ENCODE assay signal across 30 mouse cellular contexts in the genomic region with DNA sequence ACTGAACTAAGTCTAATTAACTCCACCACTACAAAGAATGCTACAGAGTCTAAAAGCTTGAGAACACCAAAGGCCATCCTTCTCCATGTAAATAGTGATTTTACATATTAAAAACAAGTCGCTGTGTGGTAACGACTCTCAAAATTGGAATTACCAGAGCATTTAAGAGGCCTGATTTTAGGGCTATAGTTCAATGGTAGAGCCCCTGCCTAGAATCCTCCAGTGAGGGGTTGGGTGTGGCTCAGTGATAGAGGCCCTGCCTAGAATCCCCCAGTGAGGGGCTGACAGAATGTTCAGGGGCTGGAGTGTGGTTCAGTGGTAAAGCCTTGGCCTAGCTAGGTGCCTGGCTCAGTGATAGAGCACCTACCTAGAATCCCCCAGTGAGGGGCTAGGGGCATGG.
"Had no signal": no experiment of that assay in that cellular context is flagged by ENCODE, and none has a peak within 500 bp of the region (broad histone marks: within the 10 kb centered on the region; RNA-seq: fewer than 3 reads in every experiment).

No protein-coding gene starts in this region.

- H3K9me3 ChIP-seq: limb, embryonic 10.5 days; limb, embryonic 12.5 days; limb, embryonic 13.5 days; limb, embryonic 15.5 days; liver, embryonic 13.5 days; liver, embryonic 15.5 days; lung, embryonic 15.5 days; midbrain, embryonic 12.5 days; midbrain, embryonic 13.5 days; midbrain, embryonic 15.5 days; neural tube, embryonic 12.5 days had no signal

- H3K9ac ChIP-seq: limb, embryonic 12.5 days; limb, embryonic 13.5 days; limb, embryonic 15.5 days; liver, embryonic 12.5 days; liver, embryonic 13.5 days; liver, embryonic 14.5 days; liver, embryonic 15.5 days; liver, postnatal 0 days; lung, embryonic 14.5 days; lung, embryonic 15.5 days; midbrain, embryonic 12.5 days; midbrain, embryonic 13.5 days; midbrain, embryonic 15.5 days; neural tube, embryonic 12.5 days had no signal

- H3K36me3 ChIP-seq: limb, embryonic 10.5 days; limb, embryonic 12.5 days; limb, embryonic 13.5 days; limb, embryonic 15.5 days; liver, embryonic 12.5 days; liver, embryonic 13.5 days; liver, embryonic 15.5 days; lung, embryonic 15.5 days; midbrain, embryonic 12.5 days; midbrain, embryonic 13.5 days; midbrain, embryonic 15.5 days; neural tube, embryonic 12.5 days had no signal

- H3K4me2 ChIP-seq: limb, embryonic 12.5 days; limb, embryonic 13.5 days; limb, embryonic 15.5 days; liver, embryonic 11.5 days; liver, embryonic 12.5 days; liver, embryonic 13.5 days; liver, embryonic 15.5 days; lung, embryonic 14.5 days; lung, embryonic 15.5 days; midbrain, embryonic 12.5 days; midbrain, embryonic 13.5 days; midbrain, embryonic 15.5 days; neural tube, embryonic 12.5 days had no signal

- H3K4me1 ChIP-seq: limb, embryonic 12.5 days; limb, embryonic 13.5 days; limb, embryonic 15.5 days; liver, embryonic 12.5 days; liver, embryonic 13.5 days; liver, embryonic 15.5 days; lung, embryonic 15.5 days; megakaryocyte, embryonic 14.5 days; midbrain, embryonic 12.5 days; midbrain, embryonic 15.5 days; neural tube, embryonic 12.5 days had no signal

- H3K27ac ChIP-seq: limb, embryonic 10.5 days; limb, embryonic 12.5 days; limb, embryonic 13.5 days; limb, embryonic 15.5 days; liver, embryonic 12.5 days; liver, embryonic 13.5 days; liver, embryonic 14.5 days; liver, embryonic 15.5 days; lung, embryonic 15.5 days; macrophage; midbrain, embryonic 12.5 days; midbrain, embryonic 13.5 days; midbrain, embryonic 15.5 days; neural tube, embryonic 12.5 days had no signal

- H3K27me3 ChIP-seq: limb, embryonic 12.5 days; limb, embryonic 13.5 days; limb, embryonic 15.5 days; liver, embryonic 12.5 days; liver, embryonic 13.5 days; liver, embryonic 15.5 days; lung, embryonic 15.5 days; megakaryocyte, embryonic 14.5 days; midbrain, embryonic 12.5 days; midbrain, embryonic 15.5 days; neural tube, embryonic 12.5 days had no signal

- H3K4me3 ChIP-seq: limb, embryonic 10.5 days; limb, embryonic 12.5 days; limb, embryonic 13.5 days; limb, embryonic 15.5 days; liver, embryonic 12.5 days; liver, embryonic 13.5 days; liver, embryonic 15.5 days; lung, embryonic 15.5 days; megakaryocyte, embryonic 14.5 days; midbrain, embryonic 12.5 days; midbrain, embryonic 13.5 days; midbrain, embryonic 15.5 days; myocyte; neural tube, embryonic 12.5 days had no signal

- DNase-seq: left cerebral cortex, postnatal 4 days; liver; liver, embryonic 13.5 days; liver, postnatal 0 days; lung, adult 18-20 months; lung, adult 2 months; lung, embryonic 14.5 days; lung, postnatal 10 days; lung, postnatal 14 days; lung, postnatal 36 days; lung, postnatal 4 days; midbrain, embryonic 14.5 days had no signal

- ATAC-seq: liver, embryonic 12.5 days; liver, postnatal 0 days; lung, postnatal 0 days; midbrain, embryonic 13.5 days; midbrain, embryonic 15.5 days; midbrain, embryonic 16.5 days had no signal
